Mouse (Mus musculus) lung, postnatal 25 days (tissue): ENCODE measurements around the gene Lhcgr.
"Not testable (repeated sequence)": the region's sequence is repeated elsewhere in the genome, so short reads cannot be mapped to it uniquely, and the experiment has no call there.

Experiments
- DNase-seq: peaks from one replicate; pipeline ENCODE4 v3.0.0; 2022; ENCODE audit warnings: low spot score

Gene Lhcgr

DNA sequence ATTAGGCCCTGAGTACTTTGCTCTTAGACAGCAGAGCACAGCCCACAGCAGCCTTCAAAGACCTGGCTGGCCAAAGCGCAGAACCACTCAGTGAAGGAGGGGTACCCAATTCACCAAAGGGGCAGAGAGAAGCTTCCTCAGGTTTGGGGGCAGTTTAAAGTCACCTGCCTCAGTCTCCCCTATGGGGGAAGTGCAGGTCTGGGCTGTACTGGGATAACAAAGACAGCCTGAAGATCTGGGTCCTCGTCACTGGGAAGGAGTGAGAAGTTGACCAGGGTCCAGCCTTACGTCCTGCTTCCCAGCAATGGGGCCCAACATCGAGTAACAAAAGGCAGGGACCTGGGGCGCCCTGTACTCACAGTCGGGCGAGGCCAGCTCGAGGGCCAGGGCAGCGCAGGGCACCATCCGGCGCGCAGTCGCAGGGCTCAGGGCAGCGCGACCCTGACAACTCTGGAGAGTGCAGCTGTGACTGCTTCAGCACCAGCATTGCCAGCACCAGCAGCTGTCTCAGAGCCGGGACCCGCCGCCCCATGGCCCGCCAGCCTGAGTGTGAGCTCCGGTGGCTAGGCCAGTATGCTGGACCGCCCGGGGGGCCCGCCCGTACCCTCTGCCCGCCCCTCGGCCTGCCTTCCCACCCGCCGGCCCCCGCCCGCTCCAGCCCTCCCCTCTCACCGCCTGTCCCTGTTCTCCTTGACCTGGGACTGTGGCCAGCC lies at the start of gene Lhcgr:
Gene Lhcgr (minus strand): TSS at position 551 of the 713 bp plus-strand sequence.
- no peak for DNase-seq

DNA sequence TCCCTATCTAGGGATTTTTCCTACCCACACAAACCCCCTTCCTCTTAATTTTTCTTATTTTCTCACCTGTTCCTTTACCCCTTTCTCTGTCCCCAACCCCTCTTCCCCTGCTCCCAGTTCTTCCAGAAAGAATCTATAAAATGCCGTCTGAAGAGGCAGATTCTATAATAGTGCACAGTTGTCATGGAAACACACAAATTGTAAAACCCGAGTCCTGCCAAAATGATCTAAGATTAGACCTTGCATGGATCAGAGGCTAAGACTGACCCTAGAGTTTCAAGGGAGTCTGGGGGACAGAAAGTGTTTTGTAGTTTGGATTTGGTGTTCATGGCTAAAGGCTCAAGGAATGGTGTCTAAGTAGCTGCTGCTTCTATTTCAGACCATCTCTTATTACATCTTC lies 25.8 kb upstream of the Lhcgr start:
- DNase-seq, result no peak

DNA sequence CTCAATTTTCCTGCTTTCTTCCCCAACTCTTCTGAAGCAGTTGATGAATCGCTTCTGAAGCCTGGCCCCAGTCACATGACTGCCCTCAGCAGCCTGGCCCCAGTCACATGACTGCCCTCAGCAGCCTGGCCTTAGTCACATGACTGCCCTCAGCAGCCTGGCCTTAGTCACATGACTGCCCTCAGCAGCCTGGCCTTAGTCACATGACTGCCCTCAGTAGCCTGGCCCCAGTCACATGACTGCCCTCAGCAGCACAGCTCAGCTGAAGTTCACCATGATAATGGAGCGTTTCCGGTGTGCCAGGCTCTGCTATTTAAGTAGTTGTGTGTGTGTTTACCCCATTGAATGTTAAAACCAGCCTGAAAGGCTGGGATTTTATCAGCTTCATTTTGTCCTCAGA lies 21.2 kb upstream of the Lhcgr start:
- DNase-seq, result not testable (repeated sequence)

DNA sequence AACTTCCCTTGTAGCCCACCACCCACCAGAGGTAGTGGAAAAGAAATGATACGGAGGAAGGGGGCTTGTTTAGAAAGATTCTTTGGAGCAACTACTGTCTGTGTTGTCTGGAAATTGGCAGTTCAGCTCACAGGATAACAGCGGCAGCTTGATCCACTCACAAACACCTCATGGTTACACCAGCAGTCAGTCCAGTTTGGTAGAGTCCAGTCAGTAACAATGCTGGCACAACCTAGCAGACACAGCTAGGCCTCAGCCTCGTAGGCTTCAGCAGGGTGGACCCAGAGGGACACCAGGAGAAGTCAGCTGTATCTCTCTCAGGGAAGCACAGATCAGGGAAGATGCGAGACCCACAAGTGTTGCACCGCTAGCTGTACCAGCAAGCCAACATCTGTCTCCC lies 19.0 kb upstream of the Lhcgr start:
- peak; percentile 32 for DNase-seq

DNA sequence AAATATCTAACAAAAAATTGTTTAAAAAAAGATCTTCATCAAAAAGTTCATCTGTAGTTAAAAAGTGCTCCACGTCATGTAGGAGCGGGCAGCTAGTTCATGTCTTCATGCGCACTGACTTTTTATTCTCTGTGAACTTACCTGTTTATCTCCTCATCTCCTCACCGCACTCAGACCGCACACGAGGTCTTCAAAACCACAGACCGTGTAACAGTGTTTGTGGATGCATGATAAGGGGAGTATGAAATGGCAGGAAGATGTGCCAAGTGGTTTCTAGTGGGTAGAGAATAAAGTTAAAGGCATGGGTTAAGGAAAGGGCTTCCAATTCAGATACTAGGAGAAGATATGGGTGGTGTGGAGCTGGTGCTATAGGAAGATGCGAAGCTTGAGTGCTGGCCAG lies 14.6 kb upstream of the Lhcgr start:
- no peak for DNase-seq

DNA sequence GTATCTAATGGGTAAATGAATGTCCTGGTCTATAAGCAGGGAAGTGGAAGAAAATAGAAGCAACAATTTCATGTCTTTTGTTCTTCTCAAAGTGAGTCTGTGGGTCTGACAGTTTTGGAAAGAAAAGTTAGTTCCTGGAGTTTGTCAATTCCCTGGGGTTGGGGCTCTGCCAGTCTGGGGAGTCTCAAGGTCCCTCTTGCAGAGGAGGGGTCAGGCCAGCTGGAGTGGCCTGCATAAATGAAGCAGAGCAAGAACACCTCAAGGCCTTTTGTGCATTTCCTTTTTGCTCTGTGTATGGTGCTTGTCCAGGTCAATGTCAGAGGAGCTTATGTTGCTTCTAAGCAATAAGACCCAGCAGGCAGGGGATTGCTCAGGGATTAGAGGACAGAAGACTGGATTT lies 11.7 kb upstream of the Lhcgr start:
- DNase-seq, result no peak

DNA sequence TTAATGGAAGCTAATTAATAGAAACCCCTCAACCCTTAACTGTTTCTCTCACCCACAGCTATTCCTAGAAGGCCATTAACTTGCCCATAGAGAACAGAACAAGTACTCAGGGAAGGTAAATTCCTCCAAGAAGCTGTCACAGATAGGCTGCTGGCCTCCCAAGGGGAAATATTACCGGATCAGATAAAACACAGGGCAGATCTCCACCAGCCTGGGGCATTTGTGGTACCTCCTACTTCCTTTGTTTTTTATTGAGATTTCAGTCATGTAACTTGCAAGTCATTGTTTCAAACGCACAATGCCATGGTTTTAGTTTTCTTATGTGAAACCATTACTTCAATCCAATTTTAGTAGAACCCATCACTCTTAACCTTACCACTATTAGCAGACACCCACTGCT lies 1.1 kb downstream of the Lhcgr start:
- DNase-seq, result no peak

DNA sequence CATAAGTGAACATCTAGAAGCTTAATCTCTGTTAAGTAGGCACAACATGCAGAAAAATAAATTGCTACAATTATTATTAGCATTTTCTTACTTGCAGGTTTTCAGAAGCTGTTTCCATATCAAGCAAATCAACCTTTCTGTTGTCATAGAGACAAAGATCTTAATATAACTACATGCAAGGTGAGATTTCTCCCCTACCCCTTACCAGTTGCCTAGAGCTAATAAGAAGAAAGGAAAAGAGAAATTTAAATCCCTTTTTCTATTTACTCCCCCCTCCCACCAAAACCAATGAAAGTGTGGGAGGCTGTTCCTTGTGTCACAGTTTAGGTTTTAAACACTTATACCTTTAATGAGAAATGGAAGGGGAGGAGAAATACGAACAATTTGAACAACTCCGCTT lies 3.4 kb downstream of the Lhcgr start:
- no peak for DNase-seq

DNA sequence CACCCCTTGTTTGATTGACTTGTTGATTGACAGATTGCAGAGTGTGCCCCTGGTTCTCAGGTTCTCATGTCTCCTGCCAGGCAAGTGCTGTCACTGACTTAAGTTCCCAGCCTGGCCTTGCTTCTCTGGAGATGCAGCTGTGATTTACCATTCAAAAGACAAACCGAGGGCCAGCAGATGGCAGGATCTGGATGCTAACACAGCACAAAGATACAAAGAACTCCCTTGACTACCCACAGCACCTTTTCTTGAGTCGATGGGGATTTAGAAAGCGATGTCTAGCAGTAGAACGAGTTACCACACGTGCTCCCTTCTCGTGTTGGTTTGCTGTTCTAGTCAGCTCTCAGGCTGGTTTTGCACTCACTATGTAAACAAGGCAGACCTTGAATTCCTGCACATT lies 4.9 kb downstream of the Lhcgr start:
- no peak for DNase-seq

DNA sequence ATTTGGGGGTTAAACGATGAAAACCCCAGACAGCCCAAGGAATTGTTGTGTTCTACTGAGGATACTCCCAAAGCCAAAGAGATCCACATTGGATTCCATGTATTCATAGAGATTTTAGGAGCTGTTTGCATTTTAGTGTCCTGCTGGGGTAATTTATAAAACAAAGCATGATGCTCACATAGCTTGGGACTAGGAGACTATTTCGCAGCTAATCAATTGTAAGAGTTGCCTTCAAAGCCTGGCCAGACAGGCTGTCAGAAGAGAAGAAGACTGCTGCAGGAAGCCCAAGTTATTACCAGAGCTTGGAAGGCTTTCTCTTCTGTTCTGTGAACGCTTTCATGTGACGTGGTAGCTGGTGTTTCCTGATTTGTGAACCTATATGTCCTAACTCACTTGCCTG lies 5.4 kb downstream of the Lhcgr start:
- DNase-seq, result no peak

DNA sequence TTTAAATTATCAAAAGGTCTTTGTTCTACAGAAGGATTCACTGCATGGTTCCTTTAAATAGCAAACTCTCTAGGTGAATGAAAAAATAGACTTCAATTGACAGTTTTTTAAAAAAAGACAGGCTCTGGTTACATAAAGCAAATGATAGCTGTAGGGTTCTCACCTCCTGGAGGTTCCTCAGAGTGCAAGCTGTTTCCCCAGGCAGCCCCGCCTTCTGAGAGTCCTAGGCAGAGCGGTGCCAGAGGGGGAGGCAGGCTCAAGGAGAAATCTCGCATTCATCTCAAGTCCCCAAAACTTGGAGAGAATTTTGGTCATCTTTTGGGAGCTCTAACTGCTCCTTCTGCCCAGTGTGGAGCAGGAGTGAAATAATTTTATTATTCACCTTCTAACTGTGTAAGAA lies 12.6 kb downstream of the Lhcgr start:
- no peak for DNase-seq

DNA sequence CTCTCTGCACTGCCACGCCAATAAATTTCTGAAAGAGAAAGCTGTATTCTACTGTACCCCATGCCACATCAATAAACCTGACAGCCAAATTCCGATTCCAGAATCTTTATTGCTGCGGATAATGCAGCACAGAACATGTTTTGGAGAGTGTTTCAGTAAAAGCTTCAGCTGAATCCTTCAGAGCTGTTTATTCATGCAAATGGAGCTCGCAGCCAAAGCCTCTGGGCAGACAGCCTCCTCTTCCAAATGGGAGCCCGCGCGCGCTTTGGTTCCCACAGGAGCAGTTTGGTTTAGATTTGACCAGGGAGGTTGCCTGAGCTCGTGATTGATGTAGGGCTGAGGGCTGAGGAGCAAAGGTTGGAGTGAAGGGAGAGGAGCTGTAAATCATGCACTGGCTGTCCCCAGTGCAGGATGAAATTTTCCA lies 17.7 kb downstream of the Lhcgr start:
- no peak for DNase-seq

DNA sequence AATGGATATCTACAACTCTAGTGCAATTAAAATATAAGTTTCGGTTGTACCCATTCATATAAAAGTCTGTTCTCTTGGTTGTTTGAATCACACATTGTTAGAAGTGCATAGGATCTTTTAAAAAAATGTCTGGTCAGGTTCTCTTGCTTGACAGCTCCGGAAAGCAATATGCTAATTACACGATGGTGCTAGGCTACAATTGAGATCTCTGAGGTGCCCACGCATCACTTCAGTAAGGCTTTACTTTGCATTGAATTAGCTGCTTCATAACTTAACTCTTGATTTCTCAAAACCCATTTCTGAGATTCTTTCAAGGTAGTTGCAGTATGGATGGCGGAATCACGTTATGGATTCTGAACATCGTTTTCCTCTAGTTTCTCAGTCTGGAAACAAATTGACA lies 21.7 kb downstream of the Lhcgr start:
- DNase-seq, result no peak

DNA sequence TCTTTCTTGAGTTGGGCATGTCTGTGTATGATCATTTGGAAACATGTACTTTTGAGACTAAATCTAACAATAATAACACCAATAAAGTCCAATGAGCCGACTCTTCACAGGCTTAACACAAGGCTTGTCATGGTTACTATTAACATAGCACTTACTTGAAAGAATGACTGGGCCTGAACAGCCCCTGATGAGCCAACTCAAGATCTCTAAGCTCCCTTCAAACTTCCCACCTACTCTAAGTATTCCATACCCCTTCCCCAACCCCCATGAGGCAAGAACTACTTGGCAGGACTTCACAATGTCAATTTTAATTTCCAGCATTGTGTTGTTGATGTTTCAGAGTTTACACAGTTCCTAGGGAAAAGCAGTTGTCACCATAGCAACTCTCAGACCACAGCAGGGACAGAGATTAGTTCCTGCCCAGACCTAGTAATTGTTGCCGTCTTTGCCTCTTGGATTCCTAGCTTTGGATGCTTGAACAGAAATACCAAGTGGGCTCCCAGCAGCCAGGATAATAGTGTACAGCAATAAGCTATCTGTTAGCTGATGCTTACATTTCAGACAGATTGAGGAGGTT lies 22.4 kb downstream of the Lhcgr start:
- no peak for DNase-seq

DNA sequence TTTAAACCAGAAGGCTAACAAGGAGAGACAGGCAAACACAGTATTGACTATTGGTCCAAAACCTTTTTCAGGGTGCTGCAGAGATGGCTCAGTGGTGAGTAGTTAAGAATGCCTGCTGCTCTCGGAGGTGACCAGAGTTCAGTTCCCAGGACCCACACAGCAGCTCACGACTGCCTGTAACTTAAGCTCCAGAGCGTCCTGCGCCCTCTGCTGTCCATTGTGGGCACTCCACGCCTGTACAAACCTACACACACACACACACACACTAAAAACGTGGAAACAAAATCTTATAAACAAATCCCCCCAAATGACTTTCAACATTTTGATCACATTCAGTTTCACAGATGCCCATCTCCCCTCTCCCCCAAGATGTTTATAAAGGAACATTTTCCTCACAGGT lies 24.9 kb downstream of the Lhcgr start:
- DNase-seq, result no peak

DNA sequence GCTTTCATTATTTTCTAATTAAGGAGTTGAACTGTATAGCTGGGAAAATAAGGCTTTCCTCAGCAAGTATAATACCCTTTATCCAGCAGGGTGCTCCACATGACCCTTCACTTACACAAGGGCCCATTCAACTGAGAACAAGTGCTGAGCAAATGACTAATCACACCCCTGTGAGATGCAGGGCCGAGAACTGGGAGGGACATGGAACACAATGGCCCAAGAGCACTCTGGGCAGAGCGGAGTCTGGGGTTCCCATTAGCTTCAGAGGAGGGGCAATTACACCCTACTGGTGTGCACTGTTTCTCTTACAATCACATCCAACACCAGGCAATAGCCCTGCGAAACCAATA lies 27.7 kb downstream of the Lhcgr start:
- DNase-seq, result peak; percentile 9

DNA sequence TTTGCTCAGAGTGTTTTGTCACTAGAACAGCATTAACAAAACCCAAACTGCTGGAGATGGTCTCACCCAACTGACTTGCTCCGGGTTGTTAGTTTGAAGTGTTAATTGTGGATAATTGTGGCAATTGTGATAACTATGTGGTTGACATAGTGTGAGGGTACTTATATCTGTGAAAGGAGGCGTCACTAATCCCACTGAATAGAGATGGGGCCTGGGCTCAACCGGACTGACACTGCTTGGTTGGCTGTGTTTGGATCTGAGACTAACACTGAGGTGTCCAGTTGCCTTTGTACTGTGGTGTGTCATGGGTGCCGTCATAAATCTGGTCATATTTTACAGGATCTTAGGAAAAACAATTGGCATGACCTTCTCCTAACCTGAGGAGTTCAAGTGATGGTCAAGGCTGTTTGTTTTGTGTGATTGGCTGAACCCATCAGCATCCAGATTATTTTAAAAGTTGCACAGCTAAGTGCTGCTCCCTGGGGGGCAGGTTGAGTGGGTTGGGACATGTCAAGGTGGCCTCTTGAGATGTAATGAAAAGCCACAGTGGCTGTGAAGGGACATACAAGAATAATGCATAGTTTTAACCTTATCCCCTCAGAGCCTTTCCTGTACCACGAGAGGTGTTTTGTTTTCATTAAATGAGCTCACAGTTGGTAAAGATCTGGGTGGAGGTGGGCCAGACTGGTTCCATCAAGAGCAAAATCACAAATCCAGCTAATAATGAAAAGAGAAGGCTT lies 28.2 kb downstream of the Lhcgr start:
- no peak for DNase-seq

DNA sequence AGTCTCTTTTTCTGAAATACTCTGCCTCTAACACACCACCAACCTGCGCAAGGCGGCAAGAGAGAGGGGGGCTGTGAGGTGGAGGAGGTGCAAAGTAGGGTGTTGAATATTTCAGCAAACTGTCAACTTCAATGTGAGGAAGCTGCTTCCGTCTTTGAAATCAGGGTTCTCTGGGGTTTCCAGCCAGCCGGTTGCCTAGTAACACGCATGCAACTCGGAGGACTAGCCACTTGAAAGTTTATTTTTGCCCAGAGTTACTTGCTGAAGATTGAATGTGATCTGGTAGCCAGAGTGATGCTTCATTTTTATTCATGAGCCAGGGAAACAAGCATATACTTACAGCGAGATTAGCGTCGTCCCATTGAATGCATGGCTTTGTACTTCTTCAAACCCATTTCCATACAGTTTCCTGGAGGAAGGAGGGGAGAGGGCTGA lies 33.8 kb downstream of the Lhcgr start:
- DNase-seq, result peak; percentile 14

DNA sequence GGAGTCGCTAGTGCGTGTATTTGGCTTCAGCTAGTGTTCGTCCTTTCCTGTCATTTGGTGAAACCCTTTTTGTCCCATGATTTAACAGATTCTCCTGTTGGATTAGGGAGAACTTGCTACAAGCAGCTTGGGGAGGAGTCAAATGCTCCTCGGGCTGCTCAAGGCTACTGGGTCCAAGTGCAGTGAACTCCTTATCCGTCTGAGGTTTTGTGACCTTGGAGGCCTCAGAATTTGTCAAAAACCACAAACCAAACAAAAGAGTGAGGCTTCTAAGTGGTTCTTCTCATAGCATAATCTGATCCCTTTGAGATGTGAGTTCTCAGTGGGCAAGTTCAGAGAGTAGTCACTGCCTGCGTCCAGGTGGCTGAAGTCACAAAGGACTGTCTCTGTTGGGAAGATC lies 36.0 kb downstream of the Lhcgr start:
- DNase-seq, result no peak

DNA sequence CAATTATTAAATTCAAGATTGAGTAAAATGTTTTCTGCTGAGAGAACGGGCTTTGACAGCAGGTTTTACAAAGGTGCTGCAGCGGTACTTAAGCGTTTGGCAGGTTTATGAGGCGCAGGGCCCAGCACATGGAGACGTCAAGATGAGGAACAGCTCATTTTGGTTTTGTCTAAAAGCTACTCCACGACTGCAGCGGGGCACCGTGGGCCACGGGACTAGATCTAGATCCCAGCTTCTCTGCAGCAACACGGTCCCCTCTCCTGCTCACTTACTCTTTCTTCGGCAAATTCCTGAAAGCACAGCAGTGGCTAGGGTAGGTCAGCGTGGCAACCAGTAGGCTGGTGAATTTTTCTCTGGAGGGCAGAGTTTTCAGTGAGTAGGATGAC lies 38.3 kb downstream of the Lhcgr start:
- no peak for DNase-seq

DNA sequence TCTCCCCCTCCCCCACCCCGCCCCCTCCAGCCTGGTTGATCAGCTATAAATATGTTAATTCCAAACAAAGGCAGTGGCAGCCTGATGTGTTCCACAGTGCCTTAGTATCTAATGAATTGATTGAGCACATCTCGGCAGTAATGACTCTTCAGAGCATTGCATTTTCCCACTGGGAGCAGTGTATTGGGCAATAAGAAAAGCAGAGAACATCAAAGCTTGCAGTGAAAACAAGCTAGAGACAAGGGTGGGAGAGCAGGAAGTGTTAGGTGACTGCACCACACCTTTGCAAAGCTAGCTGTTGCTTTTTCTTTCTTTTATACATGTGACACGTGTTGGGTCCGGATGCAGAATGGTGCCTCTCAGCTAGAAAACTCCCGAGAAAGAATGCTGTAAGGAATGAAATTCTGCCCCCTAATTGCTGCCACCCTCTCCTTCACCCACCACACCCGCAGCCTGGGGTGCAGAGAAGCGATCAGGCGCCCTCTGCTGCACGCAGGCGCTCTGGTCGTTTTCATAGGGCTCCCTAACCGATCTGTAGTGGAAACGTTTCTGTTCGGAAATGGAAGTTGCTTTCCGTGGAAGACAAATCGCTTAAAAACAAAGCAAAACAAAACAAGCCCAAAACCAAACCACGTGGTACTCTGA lies 38.8 kb downstream of the Lhcgr start:
- peak; percentile 2 for DNase-seq

DNA sequence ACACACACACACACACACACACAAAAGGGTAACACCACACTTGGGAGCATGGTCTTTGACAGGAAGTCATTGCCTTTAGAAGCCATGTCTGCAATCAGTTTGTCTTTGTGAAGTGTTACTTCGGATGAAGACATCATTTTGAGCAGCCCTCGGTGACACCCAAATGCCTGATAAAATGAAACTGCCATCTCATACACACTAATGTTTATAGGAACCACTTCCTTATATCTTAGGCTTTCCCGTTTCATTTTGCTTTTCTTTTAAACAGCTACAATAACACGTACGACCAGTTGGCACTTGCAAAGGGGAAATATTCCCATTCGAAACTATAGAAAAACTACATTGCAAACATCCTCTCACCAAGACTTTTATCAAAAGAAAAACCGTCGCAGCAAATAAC lies 42.1 kb downstream of the Lhcgr start:
- DNase-seq, result no peak

DNA sequence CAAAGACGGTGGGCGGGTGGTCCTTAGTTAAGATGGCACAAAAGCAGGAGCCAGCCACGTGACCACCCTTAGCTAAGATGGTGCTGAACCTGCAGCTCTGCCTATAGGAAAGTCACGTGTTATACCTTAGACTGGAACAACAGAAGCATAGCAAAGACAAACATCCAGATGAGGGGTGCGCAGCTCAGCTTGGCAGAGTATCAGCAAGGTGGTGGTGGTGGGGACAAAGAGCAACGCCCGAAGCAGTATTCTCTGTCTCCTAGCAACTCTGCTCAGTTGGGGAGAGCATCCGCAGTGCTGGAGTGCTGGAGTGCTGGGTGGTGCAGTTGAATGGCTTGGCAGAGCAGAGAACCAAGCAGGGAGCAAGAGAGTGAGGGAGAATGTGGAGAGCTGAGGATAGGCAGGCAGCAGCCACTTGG lies 85.5 kb downstream of the Lhcgr start:
- no peak for DNase-seq
